Mouse (Mus musculus): Measurements from ENCODE around the gene Gm11111.

Gene Gm11111

GRCm38 (mm10) chr5:98585915-98586314, 33.4 kb downstream of the Gm11111 start:
- no peak for DNase-seq
